Mouse (Mus musculus): ENCODE data around the gene Lpin1.

DNA sequence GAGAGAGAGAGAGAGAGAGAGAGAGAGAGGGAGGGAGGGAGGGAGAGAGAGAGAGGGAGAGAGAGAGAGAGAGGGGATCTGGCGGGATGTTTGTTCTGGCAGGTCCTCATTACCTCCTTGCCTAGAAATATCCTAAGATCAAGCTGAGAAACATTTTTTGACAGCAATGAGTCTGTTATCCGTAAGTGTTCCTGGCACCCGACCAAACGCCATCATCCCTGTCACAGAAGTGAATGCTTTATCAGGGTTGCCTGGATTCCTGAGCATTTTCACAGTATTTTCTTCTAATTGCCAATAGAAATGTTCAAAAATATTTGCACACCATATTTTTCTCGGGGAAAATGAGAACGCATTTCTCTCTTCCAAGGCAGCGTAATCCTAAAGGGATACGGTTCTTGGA lies 56.6 kb downstream of the Lpin1 start:
- TF ChIP-seq CTCF (IDR thresholded peaks at IDR 0.05; ENCODE audit: borderline replicate concordance, insufficient read depth, low read depth, low read length) (no peak), POLR2A (IDR thresholded peaks at IDR 0.05; ENCODE audit: borderline replicate concordance, insufficient read depth, low read length) (no peak)

Data from cerebellum, adult 2 months (tissue).